Mouse (Mus musculus): ENCODE measurements around the gene Folr1. TPM values are rescaled to one million over a fixed set of nuclear protein-coding genes. Genes with fewer than 3 reads are reported as not detected.

The Folr1 gene
- polyA plus RNA-seq (2012; rRNA removed): 0.72 and 2.7 TPM in 2 replicates

- DNase-seq (ENCODE audit: low spot score): no peak
Observed at GRCm38 (mm10) chr7:101870629-101871028, at the start of gene Folr1. TSS of gene Folr1 (minus strand) at chr7:101870788.

- DNase-seq (ENCODE audit: low spot score): no peak
Observed at GRCm38 (mm10) chr7:101918071-101918470, 47.5 kb upstream of the Folr1 start.

GRCm38 (mm10) chr7:101911982-101912381 is 41.4 kb upstream of the Folr1 start:
- DNase-seq (ENCODE audit: low spot score): no peak

GRCm38 (mm10) chr7:101910138-101910537 is 39.5 kb upstream of the Folr1 start:
- no peak for DNase-seq (ENCODE audit: low spot score)

GRCm38 (mm10) chr7:101908367-101908766 is 37.8 kb upstream of the Folr1 start:
- DNase-seq (ENCODE audit: low spot score): no peak

GRCm38 (mm10) chr7:101906696-101907095 is 36.1 kb upstream of the Folr1 start:
- no peak for DNase-seq (ENCODE audit: low spot score)

GRCm38 (mm10) chr7:101906287-101906681 is 35.7 kb upstream of the Folr1 start, which contains the start of gene Tomt:
TSS of gene Tomt (minus strand) at chr7:101906359.
- DNase-seq (ENCODE audit: low spot score): no peak

- peak; percentile 100 for DNase-seq (ENCODE audit: low spot score)
Observed at GRCm38 (mm10) chr7:101905561-101906286, 35.1 kb upstream of the Folr1 start, which contains the start of gene Lamtor1. TSS of gene Lamtor1 (plus strand) at chr7:101905904.

- no peak for DNase-seq (ENCODE audit: low spot score)
Observed at GRCm38 (mm10) chr7:101902846-101903245, 32.3 kb upstream of the Folr1 start.

GRCm38 (mm10) chr7:101901969-101902368 is 31.4 kb upstream of the Folr1 start:
- DNase-seq (ENCODE audit: low spot score): no peak

- no peak for DNase-seq (ENCODE audit: low spot score)
Observed at GRCm38 (mm10) chr7:101900331-101901097, 29.9 kb upstream of the Folr1 start.

- peak; percentile 84 for DNase-seq (ENCODE audit: low spot score)
Observed at GRCm38 (mm10) chr7:101896104-101897066, 25.8 kb upstream of the Folr1 start.

GRCm38 (mm10) chr7:101895695-101896094 is 25.1 kb upstream of the Folr1 start:
- no peak for DNase-seq (ENCODE audit: low spot score)

- DNase-seq (ENCODE audit: low spot score): no peak
Observed at GRCm38 (mm10) chr7:101888460-101888859, 17.9 kb upstream of the Folr1 start.

- DNase-seq (ENCODE audit: low spot score): no peak
Observed at GRCm38 (mm10) chr7:101886274-101886673, 15.7 kb upstream of the Folr1 start.

GRCm38 (mm10) chr7:101884160-101884559 is 13.6 kb upstream of the Folr1 start:
- no peak for DNase-seq (ENCODE audit: low spot score)

GRCm38 (mm10) chr7:101882413-101883154 is 12.0 kb upstream of the Folr1 start:
- no peak for DNase-seq (ENCODE audit: low spot score)

GRCm38 (mm10) chr7:101880855-101881254 is 10.3 kb upstream of the Folr1 start:
- DNase-seq (ENCODE audit: low spot score): no peak

GRCm38 (mm10) chr7:101875978-101876377 is 5.4 kb upstream of the Folr1 start:
- DNase-seq (ENCODE audit: low spot score): no peak

GRCm38 (mm10) chr7:101871296-101871695 is 708 bp upstream of the Folr1 start:
- DNase-seq (ENCODE audit: low spot score): no peak

GRCm38 (mm10) chr7:101869163-101869500 is 1.5 kb downstream of the Folr1 start:
- DNase-seq (ENCODE audit: low spot score): no peak

Measured in urinary bladder, adult 2 months (tissue).